Mouse (Mus musculus) neural tube, embryonic 14.5 days (tissue): ENCODE measurements at regions not wholly inside any gene's neighbourhood (a gene's known extent, or its start where the extent isn't known, plus 50 kb on each side); places are given as distances from the start of the nearest gene placed in this dataset.

Experiments used
- ATAC-seq: fragments of 200-750 bp; cut with Nextera tagmentation; 2 replicates; pipeline ENCODE4 v1.8.0; 2017; ENCODE audit warnings: low read depth, mild to moderate bottlenecking, moderate TSS enrichment, moderate library complexity
- H3K27ac ChIP-seq: fragments of 300-500 bp; sonication (generic); 2 replicates; pipeline ENCODE4 v1.5.1; 2014; ENCODE audit warnings: low read depth, mild to moderate bottlenecking, control low read depth, low read length, moderate library complexity, mixed read lengths
- H3K27me3 ChIP-seq: fragments of 300-500 bp; sonication (generic); 2 replicates; pipeline ENCODE4 v1.6.1; 2014; ENCODE audit warnings: low read length; ENCODE audit not compliant: control insufficient read depth, insufficient read depth
- H3K36me3 ChIP-seq: fragments of 300-500 bp; sonication (generic); 2 replicates; pipeline ENCODE4 v1.6.1; 2014; ENCODE audit warnings: low read length, mixed read lengths; ENCODE audit not compliant: control insufficient read depth, insufficient read depth
- H3K4me1 ChIP-seq: fragments of 300-500 bp; sonication (generic); 2 replicates; pipeline ENCODE4 v1.6.1; 2014; ENCODE audit warnings: low read length; ENCODE audit not compliant: control insufficient read depth, insufficient read depth
- H3K4me2 ChIP-seq: fragments of 300-500 bp; sonication (generic); 2 replicates; pipeline ENCODE4 v1.6.1; 2014; ENCODE audit warnings: mild to moderate bottlenecking, low read depth, low read length, control low read depth
- H3K4me3 ChIP-seq: fragments of 300-500 bp; sonication (generic); 2 replicates; pipeline ENCODE4 v1.5.1; 2014; ENCODE audit warnings: low read depth, low read length, control low read depth, mixed read lengths
- H3K9ac ChIP-seq: fragments of 300-500 bp; sonication (generic); replicated peaks from 2 replicates; pipeline ENCODE4 v1.6.1; 2014; ENCODE audit warnings: low read depth, mild to moderate bottlenecking, control low read depth, low read length, mixed read lengths
- H3K9me3 ChIP-seq: fragments of 300-500 bp; sonication (generic); 2 replicates; pipeline ENCODE4 v1.6.1; 2016; ENCODE audit warnings: low read length; ENCODE audit not compliant: control insufficient read depth
- WGBS: fragments of 180-500 bp; shearing (Covaris S2); extraction: QIAGEN DNeasy Blood & Tissue Kit; methylation state at CpG from one replicate; pipeline ENCODE4 v1.1.7; 2014; 5-methylcytosine and 5-hydroxymethylcytosine counted together

DNA sequence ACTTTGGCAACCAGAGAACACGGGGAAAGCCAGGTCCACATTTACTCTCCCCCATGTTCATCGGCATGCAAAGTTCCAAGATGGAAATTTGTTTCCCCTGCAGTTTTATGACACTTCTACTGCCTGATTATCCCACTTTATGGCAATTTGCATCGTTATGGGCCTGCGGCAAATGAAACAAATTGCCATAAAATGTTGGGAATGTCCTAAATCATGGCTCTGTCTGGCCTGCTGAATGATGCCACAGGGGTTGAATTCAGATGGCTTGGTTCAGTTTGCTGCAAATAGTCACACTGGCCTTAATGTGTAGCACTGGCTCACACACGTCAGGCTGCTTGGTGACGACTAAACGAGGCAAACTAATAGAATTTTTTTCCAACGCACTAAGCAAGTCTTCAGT, 393.2 kb downstream of the Psat1 start:
- ATAC-seq, result peak; percentile 49
- WGBS, result 33% methylated on average over 8 of the region's 8 CpGs

DNA sequence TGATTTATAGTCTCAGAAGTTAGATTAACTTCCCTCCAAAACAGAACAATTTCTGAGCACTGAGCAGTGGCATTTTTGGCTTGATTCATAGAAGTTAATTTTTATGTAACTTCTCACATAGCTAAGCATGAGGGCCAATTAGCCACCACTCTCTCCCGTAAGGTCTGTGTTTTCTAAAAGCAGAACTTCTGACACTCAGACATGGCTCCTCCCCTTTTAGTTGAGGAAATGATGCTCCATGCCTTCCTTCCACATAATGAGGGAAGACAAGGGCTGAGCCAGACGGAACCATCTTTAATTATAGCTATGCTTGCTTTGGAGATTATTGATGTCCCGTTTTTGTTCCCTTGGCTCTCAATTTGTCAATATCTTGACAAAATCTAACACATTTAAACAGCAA, 429.3 kb downstream of the Psat1 start:
- H3K9ac ChIP-seq, result no peak overlapping the region
- ATAC-seq, result no peak

More for the DNA sequence above, 393.2 kb downstream of the Psat1 start:
- Histone ChIP-seq H3K9me3 (no peaks in the 10 kb centered on the region), H3K27me3 (no peaks in the 10 kb centered on the region), H3K36me3 (no peaks in the 10 kb centered on the region), H3K4me3 (no peak overlapping the region), H3K4me1 (no peaks in the 10 kb centered on the region), H3K27ac (no peak overlapping the region), H3K4me2 (no peak overlapping the region), H3K9ac (no peak overlapping the region)

DNA sequence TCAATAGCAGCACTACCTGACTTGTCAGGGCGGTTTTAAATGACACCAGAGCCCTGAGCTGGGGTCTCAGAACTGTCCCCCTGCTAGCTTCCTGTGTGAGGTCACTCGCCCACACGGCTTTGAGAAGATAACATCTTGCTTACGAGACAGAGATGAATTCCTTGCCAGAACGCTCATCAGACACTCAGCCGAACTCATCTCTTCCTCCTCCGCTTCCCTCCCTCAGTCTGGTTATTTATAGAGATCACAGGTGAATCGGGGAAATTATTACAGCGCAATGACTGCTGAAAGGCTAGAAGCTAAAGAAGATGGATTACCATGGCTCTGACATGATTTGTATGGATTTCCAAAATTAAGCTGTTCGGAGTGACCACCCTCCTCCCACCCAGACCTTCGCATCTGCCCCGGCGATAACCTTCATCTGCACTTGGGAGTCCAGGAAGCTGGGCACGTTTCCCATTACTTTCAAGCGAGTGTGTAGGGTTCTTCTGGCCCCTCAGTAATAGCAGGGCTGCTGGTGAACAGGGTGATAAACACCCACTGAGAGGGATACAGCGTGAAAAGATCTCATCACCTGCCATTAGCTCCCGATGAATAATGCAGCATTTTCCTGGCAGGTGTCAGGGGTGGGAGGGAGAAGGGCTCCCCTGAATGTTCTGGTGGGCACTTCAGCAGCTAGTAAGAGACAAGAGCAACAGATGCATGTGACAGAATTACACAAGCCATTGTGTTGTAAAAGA, 430.4 kb downstream of the Psat1 start:
- peak; percentile 68 for ATAC-seq
- H3K27ac ChIP-seq, result no peak overlapping the region
- 20% methylated on average over 17 of the region's 17 CpGs for WGBS
- H3K9ac ChIP-seq, result no peak overlapping the region
- no peaks in the 10 kb centered on the region for H3K27me3 ChIP-seq
- H3K4me2 ChIP-seq, result peak overlapping the region; percentile 41; the same call in 1 of the 2 replicates
- H3K4me1 ChIP-seq, result peaks cover 4% of the 10 kb centered on the region
- no peaks in the 10 kb centered on the region for H3K36me3 ChIP-seq
- H3K9me3 ChIP-seq, result no peaks in the 10 kb centered on the region
- 0 out of 2 replicates have a peak overlapping the region, but pooled peaks have one; percentile 11 for H3K4me3 ChIP-seq

More for the DNA sequence above, 429.3 kb downstream of the Psat1 start:
- Histone ChIP-seq H3K27ac (no peak overlapping the region), H3K36me3 (no peaks in the 10 kb centered on the region), H3K9me3 (no peaks in the 10 kb centered on the region), H3K27me3 (no peaks in the 10 kb centered on the region), H3K4me2 (no peak overlapping the region), H3K4me1 (peaks cover 4% of the 10 kb centered on the region), H3K4me3 (no peak overlapping the region)
- WGBS, result 59% methylated on average over 3 of the region's 3 CpGs

DNA sequence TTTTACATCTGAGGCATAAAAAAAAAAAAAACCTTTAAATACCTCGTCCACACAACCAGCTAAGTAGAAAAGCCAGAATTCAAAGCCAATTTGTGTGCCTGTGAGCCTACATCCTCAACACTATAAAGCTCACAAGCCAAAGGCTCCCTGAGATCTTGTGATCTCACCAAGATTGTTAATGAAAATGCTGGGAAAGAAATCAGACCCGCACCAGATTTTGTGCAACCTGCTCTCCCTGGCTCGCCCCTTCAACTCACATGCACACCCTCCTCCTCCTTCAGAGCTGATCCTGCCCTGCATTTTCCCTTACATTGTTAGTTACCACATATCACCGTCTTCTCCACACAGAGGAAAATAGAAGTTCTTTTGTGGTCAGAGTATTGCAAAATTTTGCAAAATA, 433.9 kb downstream of the Psat1 start:
- Histone ChIP-seq H3K27ac (no peak overlapping the region), H3K36me3 (no peaks in the 10 kb centered on the region), H3K4me3 (no peak overlapping the region), H3K27me3 (no peaks in the 10 kb centered on the region), H3K4me1 (peaks cover 4% of the 10 kb centered on the region), H3K9ac (no peak overlapping the region), H3K9me3 (no peaks in the 10 kb centered on the region), H3K4me2 (no peak overlapping the region)
- WGBS, result 91% methylated on average over 4 of the region's 4 CpGs
- no peak for ATAC-seq

DNA sequence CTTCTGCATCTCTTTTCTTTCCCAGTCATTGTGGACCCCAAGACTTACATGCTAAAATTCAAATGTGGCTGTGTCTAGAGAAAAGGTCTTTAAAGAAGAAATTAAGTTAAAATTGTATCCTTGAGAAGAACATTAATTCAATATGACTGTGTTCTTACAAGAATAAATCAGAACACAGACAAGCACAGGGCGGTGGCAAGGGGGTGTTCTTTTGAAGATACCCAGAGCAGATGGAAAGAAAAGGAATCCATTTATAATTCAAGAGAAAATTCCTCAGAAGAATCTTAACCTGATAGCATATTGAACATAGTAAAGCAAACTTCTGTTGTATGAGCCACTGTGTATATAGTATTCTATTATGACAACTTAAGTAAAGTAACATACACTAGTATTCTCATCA, 436.7 kb downstream of the Psat1 start:
- 95% methylated on average over 1 of the region's 1 CpGs for WGBS
- Histone ChIP-seq H3K36me3 (no peaks in the 10 kb centered on the region), H3K4me3 (no peak overlapping the region), H3K9me3 (no peaks in the 10 kb centered on the region), H3K27me3 (no peaks in the 10 kb centered on the region), H3K27ac (no peak overlapping the region), H3K4me2 (no peak overlapping the region), H3K9ac (no peak overlapping the region), H3K4me1 (no peaks in the 10 kb centered on the region)
- no peak for ATAC-seq

DNA sequence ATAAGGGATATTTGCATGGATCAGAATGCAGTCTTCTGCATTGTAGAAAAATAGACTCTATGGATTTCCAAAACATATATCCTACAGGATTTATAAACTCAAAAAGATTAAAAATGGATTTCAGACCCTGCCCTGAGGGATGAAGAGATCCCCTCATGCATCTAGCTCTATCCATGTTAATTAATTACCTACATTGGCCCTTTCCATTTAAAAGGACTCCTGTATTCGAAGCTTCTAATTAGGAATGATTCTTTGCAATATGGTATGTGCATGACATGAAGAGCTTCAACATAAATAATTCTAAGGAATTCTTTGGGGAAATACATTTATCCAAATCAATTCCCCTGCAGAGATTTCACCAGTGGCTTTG, 444.2 kb downstream of the Psat1 start:
- Histone ChIP-seq H3K27ac (no peak overlapping the region), H3K4me1 (peaks cover 14% of the 10 kb centered on the region; the same call in 1 of the 2 replicates), H3K27me3 (no peaks in the 10 kb centered on the region), H3K4me3 (no peak overlapping the region), H3K9me3 (no peaks in the 10 kb centered on the region), H3K4me2 (no peak overlapping the region), H3K36me3 (no peaks in the 10 kb centered on the region), H3K9ac (no peak overlapping the region)
- ATAC-seq, result no peak
- WGBS, result 33% methylated on average over 1 of the region's 1 CpGs

DNA sequence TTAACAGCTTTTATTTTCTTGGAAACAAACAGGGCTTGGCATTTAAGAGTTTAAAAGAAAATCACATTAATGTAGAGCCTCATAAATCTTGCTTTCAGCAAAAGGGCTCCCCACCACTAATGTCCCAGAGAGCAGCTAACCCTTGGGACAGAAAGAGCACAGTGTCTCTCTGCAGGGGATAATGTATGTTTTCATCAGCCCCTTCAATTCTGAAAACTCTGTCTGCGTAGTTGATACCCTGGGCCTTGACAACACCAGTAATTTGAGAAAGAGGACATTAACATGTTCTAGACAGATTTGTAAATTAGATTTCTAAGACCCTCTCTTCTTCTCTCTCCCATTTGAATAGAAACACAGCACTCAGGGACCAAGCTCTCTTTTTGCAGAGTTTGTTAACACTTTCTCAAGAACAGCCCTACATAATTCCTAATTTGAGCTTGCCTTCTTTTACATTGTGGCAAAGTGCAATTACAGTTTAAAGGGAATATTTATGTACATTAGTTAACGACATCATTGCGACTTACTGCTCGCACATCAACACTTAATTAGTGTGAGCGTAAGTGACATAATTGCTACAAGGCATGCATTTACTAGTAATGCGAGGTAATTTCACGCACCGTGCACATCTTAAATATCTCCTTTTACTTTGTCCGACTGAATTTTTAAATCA, 444.7 kb downstream of the Psat1 start:
- WGBS, result 25% methylated on average over 9 of the region's 9 CpGs
- no peaks in the 10 kb centered on the region for H3K9me3 ChIP-seq
- no peak overlapping the region for H3K9ac ChIP-seq
- H3K36me3 ChIP-seq, result no peaks in the 10 kb centered on the region
- H3K27me3 ChIP-seq, result no peaks in the 10 kb centered on the region
- ATAC-seq, result peak; percentile 56; the same call in 1 of the 2 replicates
- H3K4me1 ChIP-seq, result peaks cover 14% of the 10 kb centered on the region; the same call in 1 of the 2 replicates
- no peak overlapping the region for H3K4me3 ChIP-seq
- no peak overlapping the region for H3K27ac ChIP-seq
- H3K4me2 ChIP-seq, result no peak overlapping the region

DNA sequence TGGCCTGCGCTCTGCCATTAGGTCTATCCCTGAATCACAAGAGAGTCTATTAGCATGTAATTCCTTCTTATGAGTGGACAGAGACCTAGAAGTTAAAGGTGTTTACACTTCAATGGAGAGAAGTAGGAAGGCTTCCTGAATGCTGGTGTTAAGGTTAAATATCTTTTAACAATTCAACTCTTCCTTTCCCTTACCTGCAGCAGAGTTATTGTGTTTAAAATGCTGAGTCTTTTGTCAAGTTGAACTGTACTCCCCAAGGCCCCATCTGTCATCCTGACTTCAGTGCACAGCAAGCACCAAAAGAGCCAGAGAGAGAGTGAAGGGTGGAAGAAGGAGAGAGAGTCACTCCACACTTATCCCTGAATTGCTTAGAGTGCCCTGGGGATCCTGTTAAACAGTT, 451.6 kb downstream of the Psat1 start:
- H3K36me3 ChIP-seq, result no peaks in the 10 kb centered on the region
- no peak overlapping the region for H3K27ac ChIP-seq
- H3K4me2 ChIP-seq, result no peak overlapping the region
- H3K9ac ChIP-seq, result no peak overlapping the region
- no peak for ATAC-seq
- H3K9me3 ChIP-seq, result no peaks in the 10 kb centered on the region
- 87% methylated on average over 1 of the region's 1 CpGs for WGBS
- no peaks in the 10 kb centered on the region for H3K4me1 ChIP-seq
- no peak overlapping the region for H3K4me3 ChIP-seq
- H3K27me3 ChIP-seq, result no peaks in the 10 kb centered on the region

DNA sequence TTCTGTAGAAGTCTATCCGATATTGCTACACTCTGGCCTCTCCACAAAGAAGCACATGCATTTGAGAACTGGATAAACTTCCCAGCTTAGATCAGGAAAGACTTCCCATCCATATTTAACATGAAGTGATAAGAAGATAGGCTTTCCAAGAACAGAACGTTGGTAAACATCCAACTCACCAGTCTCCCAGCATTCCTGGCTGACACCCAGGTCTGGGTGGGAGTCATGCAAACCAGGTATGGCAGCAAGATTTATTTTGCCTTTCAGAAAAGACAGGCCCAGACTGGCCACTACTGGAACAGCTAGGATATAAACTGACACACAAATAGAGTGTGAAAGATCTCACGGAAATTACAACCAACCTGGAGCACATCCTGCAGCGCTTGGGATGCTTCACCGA, 459.6 kb downstream of the Psat1 start:
- WGBS, result 90% methylated on average over 5 of the region's 5 CpGs

More for the DNA sequence above, 459.6 kb downstream of the Psat1 start:
- H3K27me3 ChIP-seq, result no peaks in the 10 kb centered on the region
- H3K9ac ChIP-seq, result no peak overlapping the region
- no peaks in the 10 kb centered on the region for H3K9me3 ChIP-seq
- H3K27ac ChIP-seq, result no peak overlapping the region
- no peak overlapping the region for H3K4me2 ChIP-seq
- no peak for ATAC-seq
- H3K36me3 ChIP-seq, result no peaks in the 10 kb centered on the region
- H3K4me3 ChIP-seq, result no peak overlapping the region
- no peaks in the 10 kb centered on the region for H3K4me1 ChIP-seq
